Mouse (Mus musculus): ENCODE results near the gene Man1c1. TPM values are rescaled to one million over a fixed set of nuclear protein-coding genes. Genes with fewer than 3 reads are reported as not detected.
A peak's percentile ranks its signal among the peaks of the same experiment; 100 is the strongest.

The Man1c1 gene
- polyA plus RNA-seq, 1 experiment from 2014 or later, result 2.8 TPM

DNA sequence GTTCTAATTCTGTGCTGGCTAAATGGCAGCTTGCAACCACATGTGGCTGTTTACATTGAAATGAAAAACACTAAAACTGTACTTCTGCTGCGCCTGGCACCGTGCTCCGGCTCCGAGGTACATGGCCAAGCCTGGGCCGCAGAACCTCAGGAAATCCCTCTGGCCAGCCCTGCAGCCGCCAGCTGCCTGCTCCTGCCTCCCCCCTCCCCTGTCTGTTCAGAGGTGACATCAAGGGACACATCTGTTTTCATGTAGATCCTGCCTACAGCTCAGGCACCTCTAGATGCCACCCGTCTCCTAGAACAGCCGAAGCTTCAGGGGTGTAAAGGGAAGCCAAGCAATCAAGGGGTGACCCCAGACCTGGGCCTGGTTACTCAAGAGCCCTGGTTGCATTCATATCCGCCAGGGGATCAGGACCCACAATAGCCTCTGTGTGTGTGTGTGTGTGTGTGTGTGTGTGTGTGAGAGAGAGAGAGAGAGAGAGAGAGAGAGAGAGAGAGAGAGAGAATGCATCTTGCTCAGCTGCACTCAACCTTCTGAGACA is 145.4 kb downstream of the Man1c1 start:
- H3K27ac ChIP-seq (replicated peaks), result peak overlapping the region; percentile 14; the same call in 1 of the 2 replicates
- no peaks in the 10 kb centered on the region for H3K27me3 ChIP-seq (ENCODE audit: low read depth, poor library complexity, severe bottlenecking)
- WGBS, result 64% methylated on average over 9 of the region's 9 CpGs
- DNase-seq (ENCODE audit: low spot score), result no peak
- peaks cover 22% of the 10 kb centered on the region for H3K4me1 ChIP-seq
- no peaks in the 10 kb centered on the region; the same call in 1 of the 2 replicates for H3K36me3 ChIP-seq
- no peak overlapping the region for H3K4me3 ChIP-seq
- H3K9me3 ChIP-seq (replicated peaks), result no peaks in the 10 kb centered on the region

DNA sequence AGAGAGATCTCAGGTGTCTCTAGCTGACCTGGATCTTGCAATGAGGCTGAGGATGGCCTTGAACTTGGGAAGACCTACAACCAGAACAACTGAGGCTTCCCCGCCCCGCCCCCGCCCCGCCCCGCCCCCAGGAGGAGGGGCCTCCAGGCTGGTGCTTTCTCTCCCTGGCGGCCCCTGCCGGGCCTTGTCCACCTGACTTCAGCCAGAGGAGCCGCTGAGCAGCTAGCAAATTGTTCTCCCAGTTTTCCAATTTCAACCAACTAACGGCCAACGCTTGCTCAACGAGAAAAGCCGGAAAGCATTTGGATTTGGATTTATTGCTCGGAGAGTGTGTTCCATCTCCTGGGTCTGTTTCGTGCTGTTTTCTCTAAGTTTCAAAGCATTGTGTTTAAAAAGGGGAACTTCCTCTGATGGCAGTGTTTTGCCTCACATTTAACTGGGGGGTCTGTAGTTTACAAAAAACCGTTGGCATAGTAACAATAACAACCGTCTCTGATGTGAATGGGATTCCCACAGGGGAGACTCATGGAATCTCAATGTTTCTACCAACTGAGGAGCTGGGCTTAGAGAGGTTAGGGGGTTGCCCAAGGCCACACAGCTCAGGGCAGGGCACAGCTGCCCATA is 146.4 kb downstream of the Man1c1 start:
- H3K27ac ChIP-seq (replicated peaks), result peak overlapping the region; percentile 73
- no peaks in the 10 kb centered on the region for H3K27me3 ChIP-seq (ENCODE audit: low read depth, poor library complexity, severe bottlenecking)
- H3K9me3 ChIP-seq (replicated peaks), result no peaks in the 10 kb centered on the region
- no peak overlapping the region for H3K4me3 ChIP-seq
- DNase-seq (ENCODE audit: low spot score), result peak; percentile 44
- H3K36me3 ChIP-seq, result no peaks in the 10 kb centered on the region
- 20% methylated on average over 12 of the region's 16 CpGs for WGBS
- H3K4me1 ChIP-seq, result peaks cover 22% of the 10 kb centered on the region

DNA sequence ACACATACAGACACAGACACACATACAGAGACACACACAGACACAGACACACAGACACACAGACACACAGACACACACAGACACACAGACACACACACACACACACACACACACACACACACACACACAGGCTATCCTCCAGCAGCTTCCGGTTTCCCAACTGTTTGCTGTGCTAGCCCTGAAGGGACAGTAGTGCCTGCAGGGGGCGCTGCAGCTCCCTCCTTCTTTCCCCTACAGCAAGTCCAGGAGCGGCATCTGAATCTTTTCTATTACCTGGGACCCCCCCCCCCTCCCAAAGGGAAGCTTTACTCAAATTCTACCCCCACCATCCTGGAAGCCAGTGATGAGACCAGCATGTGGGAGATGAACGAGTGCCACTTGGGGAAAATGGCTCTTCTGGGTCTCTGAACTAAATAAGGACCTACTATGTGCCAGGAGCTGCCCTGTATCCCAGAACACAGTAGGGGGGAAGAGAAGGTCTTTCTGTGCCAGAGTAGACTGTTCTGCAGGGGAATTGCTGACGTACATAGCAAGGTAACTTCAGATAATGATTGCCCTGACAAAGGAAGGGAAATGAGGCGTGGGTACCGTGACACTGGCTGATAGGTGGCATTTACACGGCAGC is 148.0 kb downstream of the Man1c1 start:
- WGBS, result 64% methylated on average over 8 of the region's 8 CpGs
- H3K4me3 ChIP-seq, result no peak overlapping the region
- no peaks in the 10 kb centered on the region for H3K36me3 ChIP-seq
- H3K4me1 ChIP-seq, result peaks cover 33% of the 10 kb centered on the region
- no peak overlapping the region for H3K27ac ChIP-seq (replicated peaks)
- DNase-seq (ENCODE audit: low spot score), result no peak
- H3K9me3 ChIP-seq (replicated peaks), result no peaks in the 10 kb centered on the region
- H3K27me3 ChIP-seq (ENCODE audit: low read depth, poor library complexity, severe bottlenecking), result no peaks in the 10 kb centered on the region

DNA sequence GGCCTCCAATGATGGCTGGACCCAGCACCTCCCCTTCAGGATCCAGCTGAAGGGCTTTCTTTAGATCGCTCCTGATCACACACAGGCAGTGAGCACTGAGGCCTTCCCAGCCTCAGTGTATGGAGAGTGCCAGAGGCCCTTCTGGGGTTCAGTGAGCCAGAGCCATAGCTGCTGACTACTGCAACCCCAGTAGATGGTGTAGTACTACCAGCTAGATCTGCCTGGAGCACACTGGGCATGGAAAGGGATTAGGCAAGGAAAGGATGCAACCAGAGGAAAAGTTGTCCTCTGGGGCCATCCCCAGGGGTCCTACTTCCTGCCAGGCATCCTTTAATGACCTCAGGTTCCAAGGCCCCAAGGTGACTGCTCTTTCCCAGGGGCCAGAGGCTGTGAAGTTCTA is 150.5 kb downstream of the Man1c1 start:
- Histone ChIP-seq H3K9me3 (replicated peaks) (peaks cover 11% of the 10 kb centered on the region), H3K4me1 (peaks cover 37% of the 10 kb centered on the region), H3K36me3 (peaks cover 23% of the 10 kb centered on the region), H3K27ac (replicated peaks) (no peak overlapping the region), H3K4me3 (no peak overlapping the region), H3K27me3 (ENCODE audit: low read depth, poor library complexity, severe bottlenecking) (no peaks in the 10 kb centered on the region)
- DNase-seq (ENCODE audit: low spot score), result no peak
- 69% methylated on average over 1 of the region's 1 CpGs for WGBS

DNA sequence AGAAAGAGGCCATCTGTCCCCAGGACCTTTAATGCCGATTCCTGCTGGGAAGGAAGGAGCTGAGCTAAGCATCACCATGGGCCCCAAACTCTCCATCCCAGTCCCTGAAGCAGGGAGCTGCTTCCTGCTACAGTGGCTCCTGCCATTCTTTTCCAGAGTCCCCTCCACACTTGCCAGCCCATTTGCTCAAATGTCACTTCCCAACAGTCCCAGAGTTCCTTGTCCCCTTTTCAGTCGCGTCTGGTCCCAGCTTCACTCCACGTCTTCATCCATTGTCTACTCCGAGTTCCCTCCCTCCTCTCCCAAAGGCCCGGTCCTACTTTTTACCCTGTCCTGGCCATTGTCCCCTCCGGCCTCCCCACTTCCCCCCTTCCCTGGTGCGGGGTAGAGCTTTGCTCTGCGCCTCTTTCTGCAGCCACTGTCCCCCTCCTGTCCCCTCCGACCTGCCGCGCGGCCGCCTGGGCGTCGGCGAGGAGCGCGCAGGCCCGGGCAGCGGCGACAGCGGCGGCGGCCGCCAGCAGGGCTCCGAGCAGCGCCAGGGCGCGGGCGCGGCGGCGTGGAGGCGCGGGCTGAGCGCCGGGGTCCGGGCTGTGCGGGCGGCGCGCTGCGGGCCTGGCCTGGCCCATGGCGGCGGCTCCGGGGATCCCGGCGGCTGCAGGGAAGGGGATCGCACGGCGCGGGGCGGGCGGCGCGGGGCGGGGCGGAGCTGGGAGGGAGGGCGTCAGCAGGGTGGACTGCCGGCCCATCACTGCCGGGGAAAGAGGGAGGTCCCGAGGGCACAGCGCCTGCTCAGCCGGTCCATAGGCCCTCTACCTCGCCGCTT is 152.4 kb downstream of the Man1c1 start, which contains the start of gene Selenon:
Selenon (minus strand) TSS at position 673 of the 823 bp plus-strand sequence.
- peaks cover 11% of the 10 kb centered on the region for H3K9me3 ChIP-seq (replicated peaks)
- peak within 1 kb of the TSS; percentile 78 for H3K4me3 ChIP-seq
- 4% methylated on average over 63 of the region's 67 CpGs for WGBS
- H3K27ac ChIP-seq (replicated peaks), result peak within 1 kb of the TSS; percentile 96
- H3K36me3 ChIP-seq, result peaks cover 42% of the 10 kb centered on the region
- H3K4me1 ChIP-seq, result peaks cover 43% of the 10 kb centered on the region
- peak; percentile 83 for DNase-seq (ENCODE audit: low spot score)
- no peaks in the 10 kb centered on the region for H3K27me3 ChIP-seq (ENCODE audit: low read depth, poor library complexity, severe bottlenecking)

DNA sequence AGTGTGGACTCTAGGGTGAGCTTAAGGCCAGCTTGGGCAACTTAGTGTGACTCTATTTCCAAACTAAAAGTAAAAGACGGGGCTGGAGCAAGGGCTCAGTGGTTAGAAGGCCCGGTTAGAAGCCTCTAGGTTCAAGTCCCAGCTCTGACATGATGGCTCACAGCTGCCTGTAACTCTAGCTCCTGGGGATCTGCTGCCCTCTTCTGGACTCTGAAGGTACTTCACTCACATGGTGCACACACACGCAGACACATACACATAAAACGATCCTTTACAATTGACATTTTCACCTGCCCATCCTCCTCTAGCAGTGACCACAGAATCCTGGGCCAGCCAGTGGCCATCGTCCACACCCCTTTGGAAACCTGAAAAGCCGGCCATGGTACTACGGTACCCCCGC is 154.2 kb downstream of the Man1c1 start:
- no peak overlapping the region for H3K4me3 ChIP-seq
- peaks cover 60% of the 10 kb centered on the region for H3K36me3 ChIP-seq

DNA sequence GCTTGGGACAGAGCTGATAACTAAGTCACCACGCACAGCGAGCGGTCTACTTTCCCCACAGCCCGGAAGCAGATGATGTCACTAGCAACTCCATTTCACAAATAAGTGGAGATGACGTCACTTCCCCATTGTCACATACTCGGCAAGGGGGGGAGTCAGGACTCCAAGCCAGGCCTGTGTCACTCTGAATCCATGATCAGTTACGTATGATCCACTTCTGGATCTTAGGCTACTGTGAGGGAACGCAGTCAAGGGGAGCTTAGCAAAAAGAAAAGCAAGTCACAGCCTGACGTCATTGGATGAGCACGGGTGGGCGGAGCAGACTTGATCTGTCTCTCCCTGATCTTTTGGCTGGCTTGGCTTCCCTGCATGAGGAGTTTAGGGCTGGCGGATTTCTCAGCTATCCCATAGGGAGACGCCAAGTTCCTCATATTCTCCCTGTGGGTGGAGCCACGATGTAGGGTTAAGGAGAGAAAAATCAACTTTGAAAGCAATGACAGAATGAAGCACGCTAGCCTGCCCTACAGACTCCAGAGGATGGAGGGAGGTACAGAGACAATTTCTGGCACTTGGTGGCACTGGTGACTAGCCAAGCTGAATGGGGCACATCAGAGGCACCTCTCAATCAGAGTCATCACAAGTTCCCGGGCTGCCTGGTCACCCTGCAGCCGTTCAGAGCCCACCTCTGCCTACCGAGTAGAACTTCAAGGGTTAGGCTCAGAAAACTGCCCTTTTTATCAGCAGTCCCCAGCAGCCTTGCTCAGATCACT is 155.7 kb downstream of the Man1c1 start:
- H3K4me1 ChIP-seq, result peaks cover 37% of the 10 kb centered on the region
- H3K36me3 ChIP-seq, result peaks cover 75% of the 10 kb centered on the region
- H3K27me3 ChIP-seq (ENCODE audit: low read depth, poor library complexity, severe bottlenecking), result no peaks in the 10 kb centered on the region
- no peak for DNase-seq (ENCODE audit: low spot score)
- no peak overlapping the region for H3K4me3 ChIP-seq
- 0 out of 2 replicates have a peak overlapping the region, but pooled peaks have one; percentile 17 for H3K27ac ChIP-seq (replicated peaks)
- H3K9me3 ChIP-seq (replicated peaks), result peaks cover 11% of the 10 kb centered on the region
- WGBS, result 72% methylated on average over 18 of the region's 18 CpGs

More for the DNA sequence above, 154.2 kb downstream of the Man1c1 start:
- Histone ChIP-seq H3K9me3 (replicated peaks) (peaks cover 11% of the 10 kb centered on the region), H3K27ac (replicated peaks) (no peak overlapping the region), H3K27me3 (ENCODE audit: low read depth, poor library complexity, severe bottlenecking) (no peaks in the 10 kb centered on the region), H3K4me1 (peaks cover 37% of the 10 kb centered on the region)
- WGBS, result 98% methylated on average over 8 of the region's 8 CpGs
- DNase-seq (ENCODE audit: low spot score), result no peak

DNA sequence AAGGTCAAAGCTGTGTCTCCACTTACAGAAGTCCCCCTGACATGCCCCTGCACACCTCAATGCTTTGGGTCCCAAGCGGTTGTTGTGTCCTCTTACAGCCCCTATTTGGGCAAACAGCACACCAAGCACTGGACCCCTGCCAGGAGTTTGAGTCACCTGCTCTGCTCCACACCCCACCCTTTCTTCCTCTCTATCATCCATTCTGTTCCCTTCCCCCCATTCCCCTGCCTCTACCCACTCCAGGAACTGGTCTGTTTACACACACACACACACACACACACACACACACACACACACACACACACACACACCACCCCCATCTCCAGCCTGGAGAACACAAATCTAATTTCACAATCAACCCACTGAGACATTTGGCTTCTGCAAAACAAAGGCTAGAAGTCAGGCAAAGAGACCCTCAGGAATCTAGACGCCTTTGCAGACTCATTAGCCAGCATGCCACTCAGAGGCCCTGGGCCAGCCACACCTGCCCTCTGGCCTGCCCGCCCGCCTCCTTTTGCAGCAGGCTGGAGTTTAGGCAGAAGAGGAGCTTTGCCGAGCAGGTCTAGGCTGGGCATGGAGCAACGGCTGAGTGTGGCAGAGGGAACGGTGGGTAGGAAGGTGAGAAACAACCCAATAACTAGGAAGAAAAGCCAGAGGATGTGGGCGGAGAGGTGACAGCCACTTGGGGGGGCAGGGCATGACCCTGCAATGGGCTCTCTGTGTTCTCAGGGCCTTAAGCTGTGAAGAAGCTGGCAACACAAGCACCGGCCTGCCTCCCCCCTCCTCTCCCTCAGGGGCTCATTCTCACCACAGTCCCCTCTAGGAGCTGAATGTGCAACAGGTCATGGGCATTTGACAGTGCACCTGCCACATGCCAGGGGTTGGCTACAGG is 157.0 kb downstream of the Man1c1 start:
- no peak for DNase-seq (ENCODE audit: low spot score)
- no peaks in the 10 kb centered on the region for H3K27me3 ChIP-seq (ENCODE audit: low read depth, poor library complexity, severe bottlenecking)
- H3K27ac ChIP-seq (replicated peaks), result 0 out of 2 replicates have a peak overlapping the region, but pooled peaks have one; percentile 13
- peaks cover 88% of the 10 kb centered on the region for H3K36me3 ChIP-seq
- no peak overlapping the region; the same call in 1 of the 2 replicates for H3K4me3 ChIP-seq
- peaks cover 11% of the 10 kb centered on the region for H3K9me3 ChIP-seq (replicated peaks)
- H3K4me1 ChIP-seq, result peaks cover 32% of the 10 kb centered on the region
- WGBS, result 76% methylated on average over 9 of the region's 9 CpGs

DNA sequence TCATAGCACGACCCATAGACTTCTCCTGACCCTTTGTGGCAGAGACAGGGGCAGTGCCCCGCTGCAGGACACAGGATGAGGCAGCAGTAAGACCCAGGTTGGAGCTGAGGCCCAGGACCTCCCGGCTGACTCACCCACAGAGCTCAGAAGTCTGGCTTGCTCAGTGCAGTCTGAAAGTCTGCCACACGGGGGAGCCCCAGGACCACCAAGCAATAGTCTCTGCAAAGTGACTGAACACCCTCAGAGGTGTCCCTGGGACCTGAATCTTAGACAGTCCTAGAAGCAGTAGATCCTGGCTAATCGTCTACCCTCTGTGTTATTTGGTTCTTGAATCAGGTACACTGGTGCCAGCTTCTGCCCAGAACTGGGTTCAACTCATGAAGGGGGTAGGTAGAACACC is 160.8 kb downstream of the Man1c1 start:
- no peak overlapping the region for H3K27ac ChIP-seq (replicated peaks)
- H3K4me3 ChIP-seq, result no peak overlapping the region
- H3K27me3 ChIP-seq (ENCODE audit: low read depth, poor library complexity, severe bottlenecking), result no peaks in the 10 kb centered on the region
- H3K36me3 ChIP-seq, result peaks cover 99% of the 10 kb centered on the region
- DNase-seq (ENCODE audit: low spot score), result peak; percentile 90
- H3K4me1 ChIP-seq, result peaks cover 13% of the 10 kb centered on the region
- H3K9me3 ChIP-seq (replicated peaks), result no peaks in the 10 kb centered on the region
- 26% methylated on average over 5 of the region's 5 CpGs for WGBS

DNA sequence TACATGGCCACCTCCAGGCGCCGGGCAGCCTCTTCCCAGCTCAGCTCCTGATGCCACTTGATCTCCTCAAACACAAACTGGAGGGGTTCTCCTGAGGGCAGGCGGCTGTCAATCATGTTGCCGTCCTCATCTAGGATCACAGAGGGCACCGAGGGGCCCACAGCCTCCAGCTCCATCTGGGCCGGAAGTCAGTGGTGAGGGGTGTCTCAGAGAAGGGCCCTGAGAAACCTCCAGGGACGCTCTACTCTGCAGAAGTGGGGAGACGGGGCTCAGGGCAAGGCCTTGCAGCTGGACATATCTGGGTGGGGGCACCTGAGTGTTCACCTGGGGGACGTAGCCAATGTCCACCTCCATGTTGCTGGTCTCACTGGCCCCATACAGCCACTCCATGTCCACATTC is 161.4 kb downstream of the Man1c1 start:
- H3K27me3 ChIP-seq (ENCODE audit: low read depth, poor library complexity, severe bottlenecking), result no peaks in the 10 kb centered on the region
- peaks cover 95% of the 10 kb centered on the region for H3K36me3 ChIP-seq
- H3K27ac ChIP-seq (replicated peaks), result no peak overlapping the region
- H3K4me3 ChIP-seq, result peak overlapping the region; percentile 2; the same call in 1 of the 2 replicates
- H3K9me3 ChIP-seq (replicated peaks), result no peaks in the 10 kb centered on the region
- 92% methylated on average over 9 of the region's 9 CpGs for WGBS
- peaks cover 8% of the 10 kb centered on the region for H3K4me1 ChIP-seq
- DNase-seq (ENCODE audit: low spot score), result no peak

DNA sequence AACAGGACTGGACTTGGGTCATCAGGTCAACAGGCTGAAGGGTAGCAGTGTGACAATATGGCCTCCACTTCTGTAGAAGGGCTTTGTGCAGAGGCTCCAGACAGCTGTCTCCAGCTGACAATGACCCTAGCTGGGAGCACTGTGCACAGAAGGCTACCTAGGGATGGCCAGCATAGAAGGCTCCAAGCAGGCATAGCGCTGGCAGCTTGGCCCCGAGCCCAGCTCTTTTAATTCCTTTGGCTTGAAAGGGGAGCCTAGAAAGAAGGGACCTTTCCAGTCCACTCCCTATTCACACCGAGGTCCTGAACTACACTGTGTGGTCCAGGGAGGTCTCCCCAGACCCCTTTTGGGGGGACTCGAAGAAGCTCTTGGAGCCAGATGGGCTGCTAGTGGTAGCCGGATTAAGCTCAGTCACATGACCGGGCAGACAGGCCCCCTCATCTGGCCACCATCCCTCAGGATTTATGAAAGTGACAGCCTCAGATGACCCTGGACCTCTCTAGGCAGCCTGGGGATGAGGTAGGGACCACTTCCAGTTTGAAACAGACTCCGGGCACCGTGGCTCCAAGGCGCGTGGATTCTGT is 165.0 kb downstream of the Man1c1 start:
- Histone ChIP-seq H3K9me3 (replicated peaks) (no peaks in the 10 kb centered on the region), H3K27ac (replicated peaks) (no peak overlapping the region), H3K36me3 (peaks cover 59% of the 10 kb centered on the region), H3K27me3 (ENCODE audit: low read depth, poor library complexity, severe bottlenecking) (no peaks in the 10 kb centered on the region), H3K4me3 (no peak overlapping the region), H3K4me1 (peaks cover 14% of the 10 kb centered on the region)
- DNase-seq (ENCODE audit: low spot score), result no peak
- 92% methylated on average over 10 of the region's 10 CpGs for WGBS
